Mouse (Mus musculus): ENCODE results near the gene Poc5. TPM values are rescaled to one million over a fixed set of nuclear protein-coding genes. Genes with fewer than 3 reads are reported as not detected.

Poc5 gene
- polyA plus RNA-seq, 1 experiment from 2014 or later = 11.3 TPM

DNA sequence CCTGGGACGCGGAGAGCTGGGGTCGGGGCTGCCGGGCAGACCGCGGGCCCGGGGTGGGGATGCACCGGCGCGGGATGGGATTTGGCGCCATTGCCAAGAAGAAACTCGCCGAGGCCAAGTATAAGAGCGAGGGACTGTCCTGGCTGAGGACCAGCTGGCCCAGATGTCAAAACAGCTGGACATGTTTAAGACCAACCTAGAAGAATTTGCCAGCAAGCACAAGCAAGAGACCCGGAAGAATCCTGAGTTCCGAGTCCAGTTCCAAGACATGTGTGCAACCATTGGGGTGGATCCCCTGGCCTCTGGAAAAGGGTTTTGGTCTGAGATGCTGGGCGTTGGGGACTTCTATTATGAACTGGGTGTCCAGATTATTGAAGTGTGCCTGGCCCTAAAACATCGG is 11.2 kb upstream of the Poc5 start:
- no peak overlapping the region for H3K27ac ChIP-seq (replicated peaks in 1 of 2; ENCODE audit: control insufficient read depth in 1 of 2, insufficient read depth in 1 of 2, low read depth in 2 of 2, low read length in 2 of 2)
- no peaks in the 10 kb centered on the region for H3K9me3 ChIP-seq (ENCODE audit: control insufficient read depth, low read length)
- 89% methylated on average over 18 of the region's 18 CpGs for WGBS
- no peak for ATAC-seq (ENCODE audit: insufficient number of reproducible peaks, insufficient read depth, low FRiP score, low read depth)
- no peak overlapping the region for H3K4me2 ChIP-seq (ENCODE audit: low read length)
- H3K27me3 ChIP-seq (ENCODE audit: control insufficient read depth, insufficient read depth, low read length) = no peaks in the 10 kb centered on the region
- H3K4me1 ChIP-seq (ENCODE audit: control insufficient read depth in 2 of 2, insufficient read depth in 2 of 2, low read length in 2 of 2) = no peaks in the 10 kb centered on the region; a peak in 1 of 4 replicates
- H3K36me3 ChIP-seq (ENCODE audit: control insufficient read depth, insufficient read depth, low read length) = no peaks in the 10 kb centered on the region
- no peak overlapping the region for H3K9ac ChIP-seq (ENCODE audit: low read length)
- no peak overlapping the region for H3K4me3 ChIP-seq (ENCODE audit: control insufficient read depth in 1 of 2, insufficient read depth in 1 of 2, low read depth in 1 of 2, low read length in 2 of 2)

DNA sequence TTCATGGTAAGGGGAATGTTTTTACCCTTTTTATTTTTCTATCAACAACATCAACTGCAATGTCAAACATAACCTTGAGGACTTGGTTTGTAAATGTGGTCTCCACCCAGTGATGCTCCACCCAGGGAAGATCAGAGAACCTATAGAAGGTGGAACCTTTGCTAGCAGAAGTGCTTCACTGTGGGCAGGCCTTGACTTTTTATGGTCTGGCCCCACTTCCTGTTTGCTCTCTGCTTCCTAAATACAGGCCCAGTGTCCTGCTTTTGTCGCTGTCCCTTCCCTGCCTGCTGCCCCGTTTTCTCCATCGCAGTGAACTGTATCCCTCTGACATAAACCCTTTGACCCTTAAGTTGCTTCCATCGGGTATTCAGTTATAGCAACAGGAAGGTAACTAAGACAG is 10.2 kb upstream of the Poc5 start:
- Histone ChIP-seq H3K27ac (replicated peaks in 1 of 2; ENCODE audit: control insufficient read depth in 1 of 2, insufficient read depth in 1 of 2, low read depth in 2 of 2, low read length in 2 of 2) (no peak overlapping the region), H3K4me1 (ENCODE audit: control insufficient read depth in 2 of 2, insufficient read depth in 2 of 2, low read length in 2 of 2) (no peaks in the 10 kb centered on the region; a peak in 1 of 4 replicates), H3K36me3 (ENCODE audit: control insufficient read depth, insufficient read depth, low read length) (no peaks in the 10 kb centered on the region), H3K27me3 (ENCODE audit: control insufficient read depth, insufficient read depth, low read length) (no peaks in the 10 kb centered on the region), H3K4me3 (ENCODE audit: control insufficient read depth in 1 of 2, insufficient read depth in 1 of 2, low read depth in 1 of 2, low read length in 2 of 2) (no peak overlapping the region), H3K9ac (ENCODE audit: low read length) (no peak overlapping the region), H3K9me3 (ENCODE audit: control insufficient read depth, low read length) (no peaks in the 10 kb centered on the region), H3K4me2 (ENCODE audit: low read length) (no peak overlapping the region)
- no peak for ATAC-seq (ENCODE audit: insufficient number of reproducible peaks, insufficient read depth, low FRiP score, low read depth)
- WGBS = 65% methylated on average over 4 of the region's 4 CpGs

DNA sequence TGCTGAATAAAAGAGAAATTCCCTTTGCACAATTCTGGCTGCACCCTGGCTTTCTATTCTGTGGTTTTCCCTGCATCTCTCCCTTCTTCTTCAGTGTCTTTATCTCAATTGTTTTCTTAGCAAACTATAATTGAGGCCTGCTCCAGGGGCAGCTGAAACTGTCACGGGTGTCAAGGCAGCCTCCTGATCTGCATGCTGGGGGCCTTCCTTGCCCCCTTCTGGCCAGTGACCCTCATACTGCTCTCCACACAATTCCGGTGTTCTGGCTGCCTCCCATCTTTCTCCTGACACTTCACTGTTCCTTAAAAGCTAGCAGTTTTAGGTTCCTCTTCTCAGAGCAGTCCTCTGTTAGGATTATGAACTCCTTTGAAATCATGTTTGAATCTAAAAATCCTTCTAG is 1.2 kb downstream of the Poc5 start:
- Histone ChIP-seq H3K27me3 (ENCODE audit: control insufficient read depth, insufficient read depth, low read length) (no peaks in the 10 kb centered on the region), H3K4me3 (ENCODE audit: control insufficient read depth in 1 of 2, insufficient read depth in 1 of 2, low read depth in 1 of 2, low read length in 2 of 2) (peak overlapping the region in 1 of 2 experiments; percentile 90; a peak in 2 of 4 replicates), H3K4me1 (ENCODE audit: control insufficient read depth in 2 of 2, insufficient read depth in 2 of 2, low read length in 2 of 2) (peaks cover 2 to 9% of the 10 kb centered on the region in 2 experiments; a peak in 3 of 4 replicates), H3K9me3 (ENCODE audit: control insufficient read depth, low read length) (peaks cover 8% of the 10 kb centered on the region; the same call in 1 of the 2 replicates), H3K4me2 (ENCODE audit: low read length) (peak overlapping the region; percentile 90), H3K9ac (ENCODE audit: low read length) (peak overlapping the region; percentile 88), H3K36me3 (ENCODE audit: control insufficient read depth, insufficient read depth, low read length) (peaks cover 45% of the 10 kb centered on the region), H3K27ac (replicated peaks in 1 of 2; ENCODE audit: control insufficient read depth in 1 of 2, insufficient read depth in 1 of 2, low read depth in 2 of 2, low read length in 2 of 2) (no peak overlapping the region)
- WGBS = 12% methylated on average over 2 of the region's 2 CpGs
- no peak for ATAC-seq (ENCODE audit: insufficient number of reproducible peaks, insufficient read depth, low FRiP score, low read depth)

DNA sequence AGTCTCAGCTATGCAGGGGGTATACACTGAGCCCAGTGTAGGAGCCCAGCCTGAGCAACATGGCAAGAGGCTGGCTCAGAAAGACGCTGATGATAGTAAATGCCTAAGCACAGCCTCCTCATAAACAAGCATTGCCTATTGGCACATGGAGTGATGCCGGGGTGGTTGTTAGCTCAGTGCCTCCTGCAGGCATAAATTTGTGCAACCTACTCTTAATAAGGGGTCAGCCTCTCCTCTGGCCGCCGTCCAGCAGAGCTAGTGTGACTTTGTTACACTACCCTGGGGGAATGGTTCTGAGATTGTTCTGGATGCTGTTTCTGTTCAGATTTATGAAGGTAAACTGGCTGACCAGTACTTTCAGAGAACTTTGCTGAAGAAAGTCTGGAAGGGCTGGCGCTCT is 13.2 kb downstream of the Poc5 start:
- no peak overlapping the region for H3K9ac ChIP-seq (ENCODE audit: low read length)
- H3K27me3 ChIP-seq (ENCODE audit: control insufficient read depth, insufficient read depth, low read length) = no peaks in the 10 kb centered on the region
- ATAC-seq (ENCODE audit: insufficient number of reproducible peaks, insufficient read depth, low FRiP score, low read depth) = no peak
- H3K9me3 ChIP-seq (ENCODE audit: control insufficient read depth, low read length) = no peaks in the 10 kb centered on the region
- no peak overlapping the region for H3K4me3 ChIP-seq (ENCODE audit: control insufficient read depth in 1 of 2, insufficient read depth in 1 of 2, low read depth in 1 of 2, low read length in 2 of 2)
- WGBS = 94% methylated on average over 5 of the region's 5 CpGs
- no peak overlapping the region for H3K4me2 ChIP-seq (ENCODE audit: low read length)
- 0 out of 4 replicates have a peak, but pooled peaks cover 0 to 2% of the 10 kb centered on the region in 2 experiments for H3K4me1 ChIP-seq (ENCODE audit: control insufficient read depth in 2 of 2, insufficient read depth in 2 of 2, low read length in 2 of 2)
- H3K27ac ChIP-seq (replicated peaks in 1 of 2; ENCODE audit: control insufficient read depth in 1 of 2, insufficient read depth in 1 of 2, low read depth in 2 of 2, low read length in 2 of 2) = no peak overlapping the region
- peaks cover 96% of the 10 kb centered on the region for H3K36me3 ChIP-seq (ENCODE audit: control insufficient read depth, insufficient read depth, low read length)

DNA sequence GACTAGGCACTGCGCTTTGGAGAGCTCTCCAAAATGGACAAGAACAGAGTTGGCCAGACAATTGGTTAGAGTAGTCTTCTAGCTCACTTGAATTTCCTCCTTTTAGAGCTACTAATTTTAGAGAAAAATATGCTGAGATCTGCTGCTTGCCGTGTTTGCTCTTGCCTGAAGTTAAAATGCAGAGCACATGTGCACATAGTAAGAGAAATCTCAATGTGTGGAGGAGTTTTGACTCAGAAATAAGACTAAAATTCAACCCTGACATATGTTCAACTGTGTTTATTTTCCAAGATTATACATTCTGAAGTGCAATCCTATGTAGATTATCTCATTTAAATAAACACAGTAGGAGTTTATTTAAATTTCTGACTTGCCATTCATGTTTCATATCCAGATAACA is 17.4 kb downstream of the Poc5 start:
- 91% methylated on average over 2 of the region's 2 CpGs for WGBS

DNA sequence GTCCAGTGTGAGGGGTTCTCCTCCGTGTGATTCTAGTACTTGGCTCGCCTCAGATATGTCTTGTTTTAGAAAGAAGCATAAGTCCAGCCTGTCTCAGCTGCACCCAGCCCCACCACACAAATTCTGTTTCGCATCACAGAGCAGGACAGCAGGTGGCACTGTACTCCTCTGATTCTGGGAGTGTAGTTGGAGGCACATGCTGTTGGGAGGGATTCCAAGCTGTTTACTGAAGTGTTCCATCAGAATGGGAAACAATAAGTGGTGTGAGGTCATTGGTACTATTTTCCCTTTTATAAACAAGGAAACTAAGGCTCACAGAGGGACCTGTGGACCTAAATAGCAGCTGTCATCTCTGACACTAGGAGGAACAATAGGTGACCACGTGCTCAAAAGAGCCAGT is 18.9 kb downstream of the Poc5 start:
- no peaks in the 10 kb centered on the region for H3K9me3 ChIP-seq (ENCODE audit: control insufficient read depth, low read length)
- H3K36me3 ChIP-seq (ENCODE audit: control insufficient read depth, insufficient read depth, low read length) = peaks cover 86% of the 10 kb centered on the region
- H3K27me3 ChIP-seq (ENCODE audit: control insufficient read depth, insufficient read depth, low read length) = no peaks in the 10 kb centered on the region
- WGBS = 54% methylated on average over 4 of the region's 4 CpGs
- no peak overlapping the region for H3K27ac ChIP-seq (replicated peaks in 1 of 2; ENCODE audit: control insufficient read depth in 1 of 2, insufficient read depth in 1 of 2, low read depth in 2 of 2, low read length in 2 of 2)
- 0 out of 4 replicates have a peak, but pooled peaks cover 0 to 2% of the 10 kb centered on the region in 2 experiments for H3K4me1 ChIP-seq (ENCODE audit: control insufficient read depth in 2 of 2, insufficient read depth in 2 of 2, low read length in 2 of 2)
- no peak overlapping the region for H3K4me3 ChIP-seq (ENCODE audit: control insufficient read depth in 1 of 2, insufficient read depth in 1 of 2, low read depth in 1 of 2, low read length in 2 of 2)
- H3K9ac ChIP-seq (ENCODE audit: low read length) = no peak overlapping the region
- ATAC-seq (ENCODE audit: insufficient number of reproducible peaks, insufficient read depth, low FRiP score, low read depth) = no peak
- no peak overlapping the region for H3K4me2 ChIP-seq (ENCODE audit: low read length)

More for the DNA sequence above, 17.4 kb downstream of the Poc5 start:
- no peaks in the 10 kb centered on the region for H3K27me3 ChIP-seq (ENCODE audit: control insufficient read depth, insufficient read depth, low read length)
- H3K4me2 ChIP-seq (ENCODE audit: low read length) = no peak overlapping the region
- H3K4me3 ChIP-seq (ENCODE audit: control insufficient read depth in 1 of 2, insufficient read depth in 1 of 2, low read depth in 1 of 2, low read length in 2 of 2) = no peak overlapping the region
- no peak for ATAC-seq (ENCODE audit: insufficient number of reproducible peaks, insufficient read depth, low FRiP score, low read depth)
- no peak overlapping the region for H3K27ac ChIP-seq (replicated peaks in 1 of 2; ENCODE audit: control insufficient read depth in 1 of 2, insufficient read depth in 1 of 2, low read depth in 2 of 2, low read length in 2 of 2)
- H3K9me3 ChIP-seq (ENCODE audit: control insufficient read depth, low read length) = no peaks in the 10 kb centered on the region
- H3K9ac ChIP-seq (ENCODE audit: low read length) = no peak overlapping the region
- H3K36me3 ChIP-seq (ENCODE audit: control insufficient read depth, insufficient read depth, low read length) = peaks cover 86% of the 10 kb centered on the region
- H3K4me1 ChIP-seq (ENCODE audit: control insufficient read depth in 2 of 2, insufficient read depth in 2 of 2, low read length in 2 of 2) = 0 out of 4 replicates have a peak, but pooled peaks cover 0 to 2% of the 10 kb centered on the region in 2 experiments

DNA sequence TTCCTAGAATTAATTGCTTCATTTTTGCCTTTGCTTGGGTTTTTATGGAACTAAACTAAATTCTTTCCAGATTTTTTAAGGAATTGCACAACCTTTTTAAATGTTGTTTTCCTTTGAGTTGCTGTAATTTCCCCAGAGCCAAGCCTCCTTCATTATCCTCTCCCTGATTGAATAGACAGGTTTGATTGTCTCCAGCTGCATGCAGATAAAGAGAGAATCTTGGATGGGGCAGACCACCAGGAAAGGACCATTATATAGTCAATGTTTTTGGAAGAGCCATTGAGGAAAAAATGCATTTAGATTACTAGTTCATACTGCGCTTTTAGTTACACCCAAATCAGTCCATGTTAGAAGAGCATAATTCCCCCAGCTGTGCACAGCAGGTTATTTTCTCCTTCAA is 20.7 kb downstream of the Poc5 start:
- no peak overlapping the region for H3K27ac ChIP-seq (replicated peaks in 1 of 2; ENCODE audit: control insufficient read depth in 1 of 2, insufficient read depth in 1 of 2, low read depth in 2 of 2, low read length in 2 of 2)
- H3K4me3 ChIP-seq (ENCODE audit: control insufficient read depth in 1 of 2, insufficient read depth in 1 of 2, low read depth in 1 of 2, low read length in 2 of 2) = no peak overlapping the region
- no peak overlapping the region for H3K9ac ChIP-seq (ENCODE audit: low read length)
- 95% methylated on average over 1 of the region's 1 CpGs for whole genome bisulfite sequencing
- peaks cover 84% of the 10 kb centered on the region for H3K36me3 ChIP-seq (ENCODE audit: control insufficient read depth, insufficient read depth, low read length)
- ATAC-seq (ENCODE audit: insufficient number of reproducible peaks, insufficient read depth, low FRiP score, low read depth) = no peak
- H3K4me2 ChIP-seq (ENCODE audit: low read length) = no peak overlapping the region
- H3K27me3 ChIP-seq (ENCODE audit: control insufficient read depth, insufficient read depth, low read length) = no peaks in the 10 kb centered on the region
- no peaks in the 10 kb centered on the region for H3K9me3 ChIP-seq (ENCODE audit: control insufficient read depth, low read length)
- H3K4me1 ChIP-seq (ENCODE audit: control insufficient read depth in 2 of 2, insufficient read depth in 2 of 2, low read length in 2 of 2) = 0 out of 4 replicates have a peak, but pooled peaks cover 0 to 2% of the 10 kb centered on the region in 2 experiments

DNA sequence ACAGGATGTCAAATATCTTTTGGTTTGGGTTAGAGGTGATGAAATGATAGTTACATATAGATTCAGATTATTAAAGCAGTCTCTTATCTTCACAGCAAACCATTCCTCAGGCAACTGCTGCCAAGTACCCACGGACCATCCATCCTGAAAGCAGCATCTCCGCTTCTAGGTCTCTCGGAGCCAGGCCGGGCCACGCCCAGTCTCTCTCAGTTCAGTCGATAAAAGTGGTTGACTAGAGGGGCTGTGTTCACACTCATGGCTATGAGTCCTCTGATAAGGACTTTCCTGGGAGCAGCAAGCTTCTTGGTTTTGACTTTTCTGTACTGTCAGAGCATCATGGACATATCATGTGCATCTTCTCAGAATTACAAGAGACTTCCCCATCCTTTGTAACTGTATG is 26.3 kb downstream of the Poc5 start:
- no peak for ATAC-seq (ENCODE audit: insufficient number of reproducible peaks, insufficient read depth, low FRiP score, low read depth)
- no peak overlapping the region for H3K4me3 ChIP-seq (ENCODE audit: control insufficient read depth in 1 of 2, insufficient read depth in 1 of 2, low read depth in 1 of 2, low read length in 2 of 2)
- H3K36me3 ChIP-seq (ENCODE audit: control insufficient read depth, insufficient read depth, low read length) = peaks cover 86% of the 10 kb centered on the region
- H3K9ac ChIP-seq (ENCODE audit: low read length) = no peak overlapping the region
- no peaks in the 10 kb centered on the region for H3K9me3 ChIP-seq (ENCODE audit: control insufficient read depth, low read length)
- WGBS = 53% methylated on average over 6 of the region's 6 CpGs
- no peak overlapping the region for H3K27ac ChIP-seq (replicated peaks in 1 of 2; ENCODE audit: control insufficient read depth in 1 of 2, insufficient read depth in 1 of 2, low read depth in 2 of 2, low read length in 2 of 2)
- no peak overlapping the region for H3K4me2 ChIP-seq (ENCODE audit: low read length)
- H3K4me1 ChIP-seq (ENCODE audit: control insufficient read depth in 2 of 2, insufficient read depth in 2 of 2, low read length in 2 of 2) = no peaks in the 10 kb centered on the region
- no peaks in the 10 kb centered on the region for H3K27me3 ChIP-seq (ENCODE audit: control insufficient read depth, insufficient read depth, low read length)

Data from heart, embryonic 14.5 days (tissue).